Mouse (Mus musculus): ENCODE results near the gene Nrarp. TPM values are rescaled to one million over a fixed set of nuclear protein-coding genes. Genes with fewer than 3 reads are reported as not detected.
A peak's percentile ranks its signal among the peaks of the same experiment; 100 is the strongest.

Nrarp gene
- polyA plus RNA-seq, 1 experiment from 2014 or later, result 17.0 TPM

DNA sequence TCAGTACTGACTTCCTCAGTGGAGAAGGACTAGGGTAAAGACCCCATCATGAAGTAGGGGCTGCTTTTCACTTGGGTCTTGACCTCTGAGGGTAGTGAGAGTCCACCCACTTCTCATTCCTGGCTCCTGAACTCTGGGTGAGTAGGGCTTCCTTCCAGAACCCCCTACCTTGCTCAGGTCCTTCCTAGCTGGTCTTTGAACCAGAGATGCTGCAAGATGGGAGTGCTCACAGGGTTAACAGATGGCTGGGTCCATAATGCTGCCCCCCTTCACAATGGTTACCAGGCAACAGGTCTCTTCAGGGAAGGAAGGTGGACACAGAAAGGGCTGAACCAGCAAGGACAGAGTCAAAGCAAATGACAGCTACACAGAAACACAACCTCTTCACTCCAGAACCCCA, 37.9 kb downstream of the Nrarp start, which contains the start of gene Fam166a:
Gene Fam166a (plus strand): TSS at position 301 of the 400 bp plus-strand sequence.
- Histone ChIP-seq H3K4me3 (ENCODE audit: low read depth, low read length) (no peak within 1 kb of the TSS), H3K27ac (replicated peaks; ENCODE audit: low read depth, low read length) (no peak within 1 kb of the TSS), H3K36me3 (replicated peaks; ENCODE audit: control insufficient read depth, insufficient read depth, low read depth, low read length) (no peaks in the 10 kb centered on the region), H3K4me2 (ENCODE audit: low read depth, low read length) (no peak within 1 kb of the TSS), H3K4me1 (ENCODE audit: control insufficient read depth, insufficient read depth, low read length) (no peaks in the 10 kb centered on the region), H3K9me3 (replicated peaks; ENCODE audit: control insufficient read depth, low read length) (no peaks in the 10 kb centered on the region), H3K27me3 (ENCODE audit: control insufficient read depth, insufficient read depth, low read length) (no peaks in the 10 kb centered on the region), H3K9ac (replicated peaks; ENCODE audit: low read length) (no peak within 1 kb of the TSS)
- ATAC-seq (replicated peaks; ENCODE audit: insufficient number of reproducible peaks, low FRiP score, low TSS enrichment, low read depth) (no peak), DNase-seq (ENCODE audit: low spot score) (no peak)

DNA sequence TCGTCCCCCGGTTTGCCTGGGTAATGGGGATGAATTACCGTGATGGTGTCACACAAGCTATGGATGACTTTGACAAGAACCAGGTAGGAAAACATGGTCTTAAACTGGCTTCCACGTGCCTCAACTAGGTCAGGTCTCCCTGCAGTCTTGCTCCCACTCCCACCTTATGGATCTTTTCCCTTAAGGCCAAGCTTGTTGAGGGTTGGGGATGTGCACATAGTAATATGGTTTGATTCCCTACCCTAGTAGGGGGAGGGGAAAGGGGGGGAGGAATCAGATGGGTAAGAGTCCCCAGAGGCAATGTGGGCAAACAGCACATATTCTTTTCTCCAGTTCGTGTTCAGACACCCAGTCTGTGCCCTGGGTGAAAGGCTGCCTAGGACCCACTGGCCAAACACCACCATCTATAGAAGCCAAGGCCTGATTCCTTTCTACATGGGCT, 40.8 kb downstream of the Nrarp start:
- H3K4me2 ChIP-seq (ENCODE audit: low read depth, low read length), result no peak overlapping the region
- H3K4me3 ChIP-seq (ENCODE audit: low read depth, low read length), result no peak overlapping the region
- no peaks in the 10 kb centered on the region for H3K9me3 ChIP-seq (replicated peaks; ENCODE audit: control insufficient read depth, low read length)
- no peak for DNase-seq (ENCODE audit: low spot score)
- H3K36me3 ChIP-seq (replicated peaks; ENCODE audit: control insufficient read depth, insufficient read depth, low read depth, low read length), result no peaks in the 10 kb centered on the region
- no peak for ATAC-seq (replicated peaks; ENCODE audit: insufficient number of reproducible peaks, low FRiP score, low TSS enrichment, low read depth)
- no peak overlapping the region for H3K27ac ChIP-seq (replicated peaks; ENCODE audit: low read depth, low read length)
- H3K27me3 ChIP-seq (ENCODE audit: control insufficient read depth, insufficient read depth, low read length), result no peaks in the 10 kb centered on the region
- H3K9ac ChIP-seq (replicated peaks; ENCODE audit: low read length), result no peak overlapping the region
- 64% methylated on average over 5 of the region's 5 CpGs for WGBS
- peaks cover 2% of the 10 kb centered on the region; the same call in 1 of the 2 replicates for H3K4me1 ChIP-seq (ENCODE audit: control insufficient read depth, insufficient read depth, low read length)

DNA sequence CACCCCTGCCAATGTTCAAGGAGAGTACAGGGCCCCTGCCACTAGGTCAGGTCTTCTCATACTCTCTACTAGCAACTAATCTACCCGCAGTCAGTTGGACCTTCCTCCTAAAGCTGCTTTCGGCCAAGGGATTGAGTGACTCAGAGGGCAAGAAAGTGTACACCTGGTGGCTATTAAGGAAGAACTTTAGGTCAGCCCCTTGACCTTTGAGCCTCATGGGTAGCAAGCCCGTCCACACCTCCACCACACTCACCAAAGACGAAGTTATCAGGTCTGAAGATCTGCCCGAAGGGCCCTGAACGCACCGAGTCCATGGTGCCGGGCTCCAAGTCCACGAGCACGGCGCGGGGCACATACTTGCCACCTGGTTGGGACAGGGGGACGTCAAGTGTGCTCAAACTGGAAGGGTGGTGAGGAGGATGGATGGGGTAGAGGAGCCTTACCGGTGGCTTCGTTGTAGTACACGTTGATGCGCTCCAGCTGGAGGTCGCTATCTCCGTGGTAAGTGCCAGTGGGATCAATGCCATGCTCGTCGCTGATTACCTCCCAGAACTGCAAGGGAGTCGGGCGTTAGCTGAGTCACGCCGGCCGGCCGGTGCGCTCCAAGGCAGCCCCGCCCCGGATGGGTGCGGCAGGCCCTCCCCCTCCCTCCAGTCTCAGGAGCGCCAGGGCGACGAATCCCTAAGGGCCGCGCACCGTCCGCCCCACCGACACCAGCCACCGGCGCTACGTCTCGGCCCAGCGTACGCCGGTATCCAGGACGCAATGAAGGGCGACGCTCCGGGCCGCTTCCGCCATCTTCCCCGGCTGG, 43.3 kb downstream of the Nrarp start:
- Histone ChIP-seq H3K4me3 (ENCODE audit: low read depth, low read length) (peak overlapping the region; percentile 78), H3K4me1 (ENCODE audit: control insufficient read depth, insufficient read depth, low read length) (peaks cover 2% of the 10 kb centered on the region; the same call in 1 of the 2 replicates), H3K9ac (replicated peaks; ENCODE audit: low read length) (peak overlapping the region; percentile 75), H3K36me3 (replicated peaks; ENCODE audit: control insufficient read depth, insufficient read depth, low read depth, low read length) (no peaks in the 10 kb centered on the region), H3K27ac (replicated peaks; ENCODE audit: low read depth, low read length) (peak overlapping the region; percentile 85), H3K27me3 (ENCODE audit: control insufficient read depth, insufficient read depth, low read length) (no peaks in the 10 kb centered on the region), H3K4me2 (ENCODE audit: low read depth, low read length) (peak overlapping the region; percentile 87), H3K9me3 (replicated peaks; ENCODE audit: control insufficient read depth, low read length) (no peaks in the 10 kb centered on the region)
- DNase-seq (ENCODE audit: low spot score), result peak; percentile 65
- ATAC-seq (replicated peaks; ENCODE audit: insufficient number of reproducible peaks, low FRiP score, low TSS enrichment, low read depth), result peak; percentile 24
- WGBS, result under 1% methylated on average over 46 of the region's 53 CpGs

DNA sequence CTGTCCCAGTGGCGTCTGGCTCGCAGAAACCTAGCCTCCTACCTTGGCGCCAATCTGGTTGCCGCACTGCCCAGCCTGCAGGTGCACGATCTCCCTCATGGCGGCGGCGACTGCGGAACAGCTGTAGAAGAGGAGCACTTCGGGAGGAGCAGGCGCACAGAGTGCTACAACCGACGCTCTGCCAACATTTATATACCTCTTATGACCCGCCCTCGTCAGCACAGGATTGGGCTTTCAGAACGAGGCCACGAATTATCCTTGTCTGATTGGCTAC, 43.9 kb downstream of the Nrarp start, which contains the start of gene Tubb4b:
Gene Tubb4b (minus strand): TSS at position 211 of the 274 bp plus-strand sequence.
- 0% methylated on average over 17 of the region's 17 CpGs for WGBS
- peaks cover 2% of the 10 kb centered on the region; the same call in 1 of the 2 replicates for H3K4me1 ChIP-seq (ENCODE audit: control insufficient read depth, insufficient read depth, low read length)

GRCm38 (mm10) chr2:25224766-25225752, 44.5 kb downstream of the Nrarp start:
- peak overlapping the region; percentile 60 for H3K4me2 ChIP-seq (ENCODE audit: low read depth, low read length)
- peak; percentile 99 for DNase-seq (ENCODE audit: low spot score)
- ATAC-seq (replicated peaks; ENCODE audit: insufficient number of reproducible peaks, low FRiP score, low TSS enrichment, low read depth), result peak; percentile 97
- no peaks in the 10 kb centered on the region for H3K9me3 ChIP-seq (replicated peaks; ENCODE audit: control insufficient read depth, low read length)
- peak overlapping the region; percentile 67 for H3K9ac ChIP-seq (replicated peaks; ENCODE audit: low read length)
- WGBS, result 2% methylated on average over 39 of the region's 41 CpGs
- H3K36me3 ChIP-seq (replicated peaks; ENCODE audit: control insufficient read depth, insufficient read depth, low read depth, low read length), result no peaks in the 10 kb centered on the region
- H3K27me3 ChIP-seq (ENCODE audit: control insufficient read depth, insufficient read depth, low read length), result no peaks in the 10 kb centered on the region
- H3K4me3 ChIP-seq (ENCODE audit: low read depth, low read length), result peak overlapping the region; percentile 51
- H3K27ac ChIP-seq (replicated peaks; ENCODE audit: low read depth, low read length), result peak overlapping the region; percentile 97
- peaks cover 2% of the 10 kb centered on the region; the same call in 1 of the 2 replicates for H3K4me1 ChIP-seq (ENCODE audit: control insufficient read depth, insufficient read depth, low read length)

More for the DNA sequence above, 43.9 kb downstream of the Nrarp start, which contains the start of gene Tubb4b:
- Histone ChIP-seq H3K9me3 (replicated peaks; ENCODE audit: control insufficient read depth, low read length) (no peaks in the 10 kb centered on the region), H3K36me3 (replicated peaks; ENCODE audit: control insufficient read depth, insufficient read depth, low read depth, low read length) (no peaks in the 10 kb centered on the region), H3K9ac (replicated peaks; ENCODE audit: low read length) (peak within 1 kb of the TSS; percentile 75), H3K27me3 (ENCODE audit: control insufficient read depth, insufficient read depth, low read length) (no peaks in the 10 kb centered on the region), H3K27ac (replicated peaks; ENCODE audit: low read depth, low read length) (peak within 1 kb of the TSS; percentile 97), H3K4me3 (ENCODE audit: low read depth, low read length) (peak within 1 kb of the TSS; percentile 78), H3K4me2 (ENCODE audit: low read depth, low read length) (peak within 1 kb of the TSS; percentile 87)
- ATAC-seq (replicated peaks; ENCODE audit: insufficient number of reproducible peaks, low FRiP score, low TSS enrichment, low read depth), result no peak
- DNase-seq (ENCODE audit: low spot score), result no peak

GRCm38 (mm10) chr2:25225811-25226379, 45.3 kb downstream of the Nrarp start:
- H3K4me2 ChIP-seq (ENCODE audit: low read depth, low read length), result peak overlapping the region; percentile 60
- no peak for DNase-seq (ENCODE audit: low spot score)
- no peak overlapping the region for H3K4me3 ChIP-seq (ENCODE audit: low read depth, low read length)
- 74% methylated on average over 8 of the region's 8 CpGs for WGBS
- no peaks in the 10 kb centered on the region for H3K27me3 ChIP-seq (ENCODE audit: control insufficient read depth, insufficient read depth, low read length)
- peak overlapping the region; percentile 97; the same call in 1 of the 2 replicates for H3K27ac ChIP-seq (replicated peaks; ENCODE audit: low read depth, low read length)
- no peak for ATAC-seq (replicated peaks; ENCODE audit: insufficient number of reproducible peaks, low FRiP score, low TSS enrichment, low read depth)
- no peak overlapping the region; the same call in 1 of the 2 replicates for H3K9ac ChIP-seq (replicated peaks; ENCODE audit: low read length)
- no peaks in the 10 kb centered on the region for H3K9me3 ChIP-seq (replicated peaks; ENCODE audit: control insufficient read depth, low read length)
- peaks cover 2% of the 10 kb centered on the region; the same call in 1 of the 2 replicates for H3K4me1 ChIP-seq (ENCODE audit: control insufficient read depth, insufficient read depth, low read length)
- H3K36me3 ChIP-seq (replicated peaks; ENCODE audit: control insufficient read depth, insufficient read depth, low read depth, low read length), result no peaks in the 10 kb centered on the region

- Histone ChIP-seq H3K4me2 (ENCODE audit: low read depth, low read length) (no peak overlapping the region), H3K36me3 (replicated peaks; ENCODE audit: control insufficient read depth, insufficient read depth, low read depth, low read length) (no peaks in the 10 kb centered on the region), H3K27me3 (ENCODE audit: control insufficient read depth, insufficient read depth, low read length) (no peaks in the 10 kb centered on the region), H3K4me1 (ENCODE audit: control insufficient read depth, insufficient read depth, low read length) (peaks cover 2% of the 10 kb centered on the region; the same call in 1 of the 2 replicates), H3K9ac (replicated peaks; ENCODE audit: low read length) (no peak overlapping the region), H3K9me3 (replicated peaks; ENCODE audit: control insufficient read depth, low read length) (no peaks in the 10 kb centered on the region), H3K27ac (replicated peaks; ENCODE audit: low read depth, low read length) (no peak overlapping the region), H3K4me3 (ENCODE audit: low read depth, low read length) (no peak overlapping the region)
- ATAC-seq (replicated peaks; ENCODE audit: insufficient number of reproducible peaks, low FRiP score, low TSS enrichment, low read depth) (no peak), DNase-seq (ENCODE audit: low spot score) (no peak)
- WGBS, result 81% methylated on average over 5 of the region's 5 CpGs
Measured at GRCm38 (mm10) chr2:25226864-25227263, 46.3 kb downstream of the Nrarp start.
